Mouse (Mus musculus) kidney, postnatal 36 days (tissue): ENCODE measurements around the gene Rad23a.
A peak's percentile ranks its signal among the peaks of the same experiment; 100 is the strongest.

ENCODE experiments used
- DNase-seq, 2 experiments: peaks; one replicate each; pipeline ENCODE4 v3.0.0; 2021 to 2022; ENCODE audit warnings: mixed read lengths in 2 of 2

Rad23a gene

DNA sequence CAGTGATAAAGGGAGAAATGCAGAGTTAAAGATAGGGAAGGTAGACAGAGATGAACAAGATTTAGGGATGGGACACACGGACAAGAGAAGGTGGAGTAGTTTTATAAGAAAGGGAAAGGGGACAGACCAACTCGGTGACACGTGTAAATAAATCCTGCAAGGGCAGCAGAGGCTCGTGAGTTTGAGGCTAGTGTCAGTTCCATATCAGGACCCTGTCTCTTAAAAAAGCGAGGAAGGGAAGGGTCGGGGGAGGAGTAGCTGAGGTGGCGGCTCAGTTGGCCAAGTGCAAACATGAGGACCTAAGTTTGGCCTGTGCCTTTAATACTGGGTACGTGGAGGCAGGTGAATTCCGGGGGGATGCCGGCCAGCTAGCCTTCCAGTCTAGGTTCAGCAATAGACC, 29.2 kb downstream of the Rad23a start:
- DNase-seq: no peak

DNA sequence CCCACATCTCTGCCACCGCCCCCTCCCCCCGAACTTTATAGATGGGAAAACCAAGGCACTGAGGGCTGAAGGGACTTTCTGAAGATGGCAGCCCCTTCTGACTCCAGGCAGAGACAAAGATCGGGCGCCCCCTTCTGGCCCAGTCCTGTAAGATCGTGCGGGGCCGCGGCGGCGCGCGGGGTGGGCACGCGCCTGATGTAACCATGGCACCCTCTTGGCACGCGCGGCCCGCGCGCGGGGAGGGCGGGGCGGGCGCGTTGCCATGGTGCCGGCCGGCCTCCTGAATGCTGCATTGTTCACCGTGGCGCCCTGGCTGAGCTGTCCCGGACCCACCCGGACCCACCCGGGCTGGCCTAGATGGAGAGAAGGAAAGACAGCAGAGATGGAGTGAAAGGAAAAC, 29.6 kb downstream of the Rad23a start:
- peak; percentile 88 to 95 for DNase-seq

DNA sequence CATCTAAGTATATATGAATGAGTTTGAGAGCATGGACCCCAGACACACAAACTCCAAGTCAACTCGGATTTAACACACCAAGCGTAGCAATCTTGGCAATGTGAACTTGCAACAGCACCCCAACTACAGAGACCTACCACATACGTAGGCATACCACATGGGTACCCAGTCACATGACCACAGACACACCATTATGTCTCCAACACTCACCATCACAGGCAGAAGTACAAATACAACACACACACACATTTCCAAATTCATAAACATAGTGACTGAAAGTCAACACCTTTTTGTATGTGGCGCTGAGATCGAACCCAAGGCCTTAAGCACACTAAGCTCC, 30.6 kb downstream of the Rad23a start:
- DNase-seq: no peak

GRCm38 (mm10) chr8:84809109-84809940, 31.1 kb downstream of the Rad23a start:
- DNase-seq: no peak

- DNase-seq: no peak
Observed at GRCm38 (mm10) chr8:84806031-84806430, 34.4 kb downstream of the Rad23a start.

GRCm38 (mm10) chr8:84799999-84800831, 40.2 kb downstream of the Rad23a start, which contains the start of gene Nfix:
TSS of gene Nfix (minus strand) at chr8:84800344.
- DNase-seq: peak; percentile 77 to 87

DNA sequence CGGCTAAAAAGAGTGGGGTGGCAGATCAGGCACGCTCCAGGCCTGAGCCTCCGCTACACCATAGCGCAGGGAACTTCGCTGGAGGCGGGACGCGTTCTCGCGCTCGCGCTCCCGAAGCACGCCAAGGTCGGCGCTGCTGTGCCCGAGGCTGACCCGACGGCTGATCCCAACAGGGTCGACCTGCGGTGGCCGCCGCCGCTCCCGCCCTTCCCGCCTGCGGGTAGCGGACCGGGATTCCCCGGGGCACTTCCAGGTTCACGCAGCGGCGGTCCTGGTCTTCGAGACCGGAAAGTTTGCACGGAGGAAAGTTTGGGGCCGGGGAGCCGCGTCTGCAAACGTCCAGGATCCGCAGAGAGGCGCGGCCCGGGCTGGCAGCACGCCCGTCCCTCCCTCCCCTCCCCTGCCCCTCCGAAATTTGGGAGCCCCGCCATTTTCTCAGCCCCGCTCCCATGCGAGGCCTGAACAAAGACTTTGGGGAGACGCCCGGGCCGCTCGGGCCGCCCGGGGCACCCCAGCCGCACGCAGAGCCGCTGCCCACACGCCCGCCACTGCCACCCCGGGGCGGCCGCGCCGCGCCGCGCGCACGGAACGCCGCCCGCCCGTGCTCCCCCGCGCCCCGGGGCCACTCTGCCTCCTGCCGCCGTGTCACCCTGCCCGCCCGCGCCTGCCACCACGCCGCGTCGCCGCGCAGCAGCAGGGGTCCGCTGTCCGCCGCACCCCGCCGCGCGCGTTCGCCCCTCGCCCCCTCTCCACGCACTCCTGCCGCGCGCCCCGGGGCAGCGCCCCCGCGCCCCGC, 41.1 kb downstream of the Rad23a start:
- DNase-seq: peak; percentile 40 to 76

DNA sequence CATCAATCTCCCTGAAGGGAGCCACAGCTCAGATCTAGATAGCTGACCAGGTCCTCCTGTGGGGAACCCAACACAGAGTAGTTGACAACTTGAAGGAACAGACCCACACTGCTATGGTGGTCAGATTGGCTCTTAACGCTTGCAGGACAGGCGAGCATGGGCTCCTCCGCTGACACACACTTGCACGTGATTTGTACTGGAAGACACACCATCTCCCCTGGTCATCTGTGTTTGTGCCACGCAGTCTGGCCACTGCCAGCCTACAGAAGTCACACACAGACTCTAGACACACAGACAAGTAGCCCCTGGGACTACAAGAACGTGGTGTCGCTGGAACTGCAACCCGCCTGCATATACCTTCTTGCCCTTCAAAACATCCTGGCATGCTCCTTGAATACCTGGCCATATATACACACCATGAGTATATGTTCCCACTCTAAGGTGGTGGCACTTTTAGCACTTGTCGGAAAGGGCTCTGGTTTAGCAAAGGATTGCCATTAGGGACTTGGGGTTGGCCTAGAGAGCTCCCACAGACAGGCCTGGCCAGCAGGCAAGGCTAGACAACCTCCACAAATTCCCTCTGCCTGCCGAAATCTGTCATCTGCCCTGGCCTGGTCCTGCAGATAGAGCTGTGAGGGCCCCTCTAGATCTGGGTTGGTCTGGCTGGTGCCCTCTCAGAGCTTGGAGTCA, 41.9 kb downstream of the Rad23a start:
- DNase-seq: no peak

DNA sequence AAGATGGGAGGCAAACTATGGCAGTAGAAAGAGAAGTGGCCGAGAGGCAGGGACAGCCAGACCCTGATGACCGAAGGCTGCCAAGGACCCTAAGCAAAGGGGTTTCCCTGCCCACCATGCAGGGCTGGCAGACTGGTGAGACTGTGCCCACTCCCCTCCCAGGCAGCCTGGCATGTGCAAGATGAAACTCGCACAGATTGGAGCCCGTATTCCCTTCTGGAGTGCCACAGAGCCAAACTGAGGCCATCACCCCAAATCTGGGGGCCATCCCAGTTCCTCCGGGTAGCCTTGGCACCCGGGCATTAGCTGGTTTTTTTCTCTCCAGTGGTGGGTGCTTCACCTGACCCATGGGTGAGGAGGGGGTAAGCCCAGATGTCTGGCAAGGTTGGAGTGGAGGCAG, 42.5 kb downstream of the Rad23a start:
- no peak for DNase-seq

- no peak for DNase-seq
Observed at GRCm38 (mm10) chr8:84797256-84797797, 43.1 kb downstream of the Rad23a start.

- DNase-seq: no peak
Observed at GRCm38 (mm10) chr8:84794486-84794885, 46.0 kb downstream of the Rad23a start.

- no peak for DNase-seq
Observed at GRCm38 (mm10) chr8:84793791-84794485, 46.5 kb downstream of the Rad23a start.

- no peak for DNase-seq
Observed at GRCm38 (mm10) chr8:84793134-84793533, 47.3 kb downstream of the Rad23a start.

DNA sequence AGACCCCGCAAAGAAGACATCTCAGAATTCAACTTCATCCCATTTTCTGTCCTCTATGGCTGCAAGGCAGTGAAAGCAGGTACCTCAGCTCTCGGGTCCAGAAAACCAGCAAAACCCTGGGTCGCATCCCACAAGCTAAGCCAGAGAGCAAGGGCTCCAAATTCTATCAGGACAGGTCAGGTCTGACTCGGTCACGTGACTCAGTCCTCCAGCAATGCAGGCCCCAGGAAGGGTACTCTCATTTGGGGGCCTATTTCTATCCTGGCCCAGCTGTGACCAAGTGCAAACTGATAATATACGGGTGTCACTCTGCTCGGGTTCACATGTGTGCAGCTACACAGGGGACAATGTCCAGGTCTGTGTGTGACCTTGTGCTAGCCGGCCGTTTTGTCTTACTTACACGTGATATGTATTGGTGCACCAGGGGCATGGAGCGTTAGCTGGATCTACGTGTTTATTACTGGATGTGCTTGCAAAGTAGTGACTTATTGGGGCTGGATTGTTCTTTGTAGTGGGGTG, 48.0 kb downstream of the Rad23a start:
- DNase-seq: no peak

- peak in 1 of 2 experiments; percentile 22 for DNase-seq
Observed at GRCm38 (mm10) chr8:84790537-84790936, 49.9 kb downstream of the Rad23a start.

DNA sequence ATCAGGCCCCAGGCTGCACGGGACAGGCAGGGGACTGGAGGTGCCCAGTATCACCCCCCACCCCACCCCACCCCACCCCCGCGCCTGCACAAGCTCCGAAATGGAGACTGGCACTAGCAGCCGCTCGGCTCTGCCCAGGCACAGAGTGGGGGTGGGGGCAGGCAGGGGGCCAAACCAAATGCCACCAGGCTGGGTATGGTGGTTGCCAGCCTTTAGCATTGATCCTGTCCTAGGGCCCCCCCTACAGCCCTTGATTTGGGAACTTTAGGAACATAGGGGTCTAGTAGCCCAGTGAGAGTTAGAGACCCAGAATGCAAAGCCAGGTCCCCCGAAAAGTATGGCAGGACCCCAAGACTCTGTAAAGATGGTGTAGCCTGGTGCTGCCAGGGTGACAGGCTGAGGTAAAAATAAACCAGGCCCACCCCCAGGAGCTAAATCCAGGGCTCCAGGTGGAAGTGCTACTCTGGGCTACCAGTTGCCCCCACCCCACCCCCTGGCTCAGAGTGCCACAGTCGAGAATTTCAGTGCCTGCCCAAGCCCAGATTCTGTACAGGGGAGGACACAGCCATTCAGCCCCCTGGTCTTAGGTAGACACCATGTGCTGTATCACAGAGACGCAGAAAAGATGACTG, 50.5 kb downstream of the Rad23a start:
- peak in 1 of 2 experiments; percentile 48 for DNase-seq

DNA sequence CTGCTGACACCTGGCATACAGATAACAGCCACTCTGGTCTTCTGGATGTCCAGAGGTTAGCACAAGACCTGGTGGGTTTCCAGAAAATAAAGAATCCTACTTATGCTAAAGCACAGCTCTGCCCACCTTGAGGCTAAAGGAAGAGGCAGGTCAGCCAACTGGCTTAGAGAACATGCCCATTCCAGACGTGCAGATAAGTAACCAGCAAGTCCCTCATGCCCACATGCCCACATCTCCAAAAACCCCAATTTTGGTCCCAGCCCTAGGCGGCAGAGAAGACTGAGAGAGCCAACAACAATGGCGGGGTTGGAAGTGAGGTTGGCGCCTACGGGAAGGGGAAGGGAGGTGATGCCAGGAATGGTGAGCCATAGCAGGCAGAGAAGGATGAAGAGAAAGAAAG, 51.1 kb downstream of the Rad23a start:
- DNase-seq: no peak

GRCm38 (mm10) chr8:84788896-84789295, 51.6 kb downstream of the Rad23a start:
- DNase-seq: peak; percentile 74 to 82

DNA sequence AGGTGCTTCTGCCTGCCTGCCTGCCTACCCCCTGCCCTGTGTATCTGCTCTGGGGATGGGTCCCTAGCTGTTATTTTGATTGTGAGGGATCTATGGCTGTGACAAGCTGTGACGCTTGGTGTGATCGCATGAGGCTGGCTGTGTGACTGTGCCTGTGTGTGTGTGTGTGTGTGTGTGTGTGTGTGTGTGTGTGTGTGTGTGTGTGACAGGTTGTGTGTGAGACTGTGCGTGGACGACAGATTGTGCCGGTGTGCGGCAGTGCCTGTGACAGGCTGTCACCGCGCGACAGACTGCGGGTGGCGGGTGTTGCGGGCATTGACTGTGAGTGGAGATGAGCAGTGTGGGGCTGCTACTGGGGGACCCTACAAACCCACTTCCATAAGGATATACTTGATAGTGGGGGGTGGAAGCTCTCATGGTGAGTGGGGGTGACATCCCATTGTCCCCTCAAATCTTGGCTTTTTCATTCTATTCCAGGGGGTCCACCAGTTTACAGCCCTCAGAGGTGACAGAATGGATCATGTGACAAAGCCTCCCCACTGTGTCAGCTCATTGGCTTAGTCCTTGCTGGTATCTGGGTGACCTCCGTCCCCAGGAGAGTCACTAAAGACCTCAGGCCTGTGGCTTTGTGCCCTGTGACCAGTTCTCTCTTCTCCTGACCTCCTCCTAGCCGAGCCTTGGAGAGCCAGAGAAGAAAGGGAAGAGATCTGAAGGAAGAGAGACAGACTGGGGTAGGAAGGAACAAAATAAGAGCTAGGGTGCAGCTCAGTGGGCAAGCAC, 52.8 kb downstream of the Rad23a start:
- DNase-seq: no peak
